Mouse (Mus musculus) kidney, embryonic 16.5 days (tissue): ENCODE data around the gene Sf3b3. TPM values are rescaled to one million over a fixed set of nuclear protein-coding genes. Genes with fewer than 3 reads are reported as not detected.
A peak's percentile ranks its signal among the peaks of the same experiment; 100 is the strongest.
"Not testable (repeated sequence)": the region's sequence is repeated elsewhere in the genome, so short reads cannot be mapped to it uniquely, and the experiment has no call there.

Source experiments
- ATAC-seq: fragments of 200-750 bp; cut with Nextera tagmentation; 2 replicates; pipeline ENCODE4 v1.8.0; 2017; ENCODE audit warnings: moderate TSS enrichment; ENCODE audit not compliant: low FRiP score, low TSS enrichment
- H3K27ac ChIP-seq: fragments of 300-500 bp; sonication (generic); 2 replicates; pipeline ENCODE4 v1.5.1; 2014; ENCODE audit warnings: low read length
- H3K27me3 ChIP-seq: fragments of 300-500 bp; sonication (generic); 2 replicates; pipeline ENCODE4 v1.6.1; 2014; ENCODE audit warnings: low read length, control low read depth, mixed read lengths; ENCODE audit not compliant: insufficient read depth
- H3K36me3 ChIP-seq: fragments of 300-500 bp; sonication (generic); 2 replicates; pipeline ENCODE4 v1.6.1; 2014; ENCODE audit warnings: low read length, control low read depth, mixed read lengths; ENCODE audit not compliant: insufficient read depth
- H3K4me1 ChIP-seq: fragments of 300-500 bp; sonication (generic); 2 replicates; pipeline ENCODE4 v1.6.1; 2014; ENCODE audit warnings: low read length, control low read depth, mixed read lengths; ENCODE audit not compliant: insufficient read depth
- H3K4me2 ChIP-seq: fragments of 300-500 bp; sonication (generic); replicated peaks from 2 replicates; pipeline ENCODE4 v1.6.1; 2014; ENCODE audit warnings: low read depth, low read length
- H3K4me3 ChIP-seq: fragments of 300-500 bp; sonication (generic); 2 replicates; pipeline ENCODE4 v1.5.1; 2014; ENCODE audit warnings: mild to moderate bottlenecking, low read length
- H3K9ac ChIP-seq: fragments of 300-500 bp; sonication (generic); replicated peaks from 2 replicates; pipeline ENCODE4 v1.6.1; 2014; ENCODE audit warnings: low read length
- H3K9me3 ChIP-seq: fragments of 300-500 bp; sonication (generic); 2 replicates; pipeline ENCODE4 v1.6.1; 2016; ENCODE audit warnings: low read length, control low read depth
- WGBS: fragments of 180-500 bp; shearing (Covaris S2); extraction: QIAGEN DNeasy Blood & Tissue Kit; methylation state at CpG from one replicate; pipeline ENCODE4 v1.1.7; 2014; 5-methylcytosine and 5-hydroxymethylcytosine counted together
- polyA plus RNA-seq: library from polyadenylated mRNA; unstranded; fragments of >200 nt; fragmentation: Nextera tagmentation; extraction: Ambion mirVana; gene quantifications from 2 replicates; pipeline ENCODE4 v1.2.1, GENCODE M21; 2015

The Sf3b3 gene
- polyA plus RNA-seq, 1 experiment from 2014 or later, result 175 TPM

DNA sequence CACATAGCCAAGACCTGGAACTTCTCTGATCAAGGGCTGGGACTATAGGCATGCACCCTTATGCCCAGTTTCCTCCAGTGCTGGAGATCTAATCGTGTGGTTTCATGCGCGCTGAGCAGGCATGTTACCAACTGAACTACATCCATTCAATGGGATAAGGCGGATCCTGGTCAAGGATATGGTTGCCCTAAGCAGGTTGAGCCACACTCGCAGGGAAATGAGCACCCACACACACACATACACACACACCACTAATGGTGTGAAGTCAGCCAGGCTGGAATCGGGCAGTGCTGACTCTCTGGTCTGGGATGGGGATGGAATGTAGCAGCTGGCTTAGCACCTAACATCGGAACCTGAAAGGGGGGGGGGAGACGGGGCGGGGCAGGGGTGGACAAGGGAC lies 52.7 kb downstream of the Sf3b3 start:
- ATAC-seq, result no peak
- Histone ChIP-seq H3K9ac (no peak overlapping the region), H3K4me1 (peaks cover 15% of the 10 kb centered on the region; the same call in 1 of the 2 replicates), H3K27me3 (no peaks in the 10 kb centered on the region), H3K9me3 (peaks cover 4% of the 10 kb centered on the region), H3K4me3 (no peak overlapping the region), H3K27ac (peak overlapping the region; percentile 83), H3K36me3 (no peaks in the 10 kb centered on the region), H3K4me2 (no peak overlapping the region)
- 84% methylated on average over 9 of the region's 9 CpGs for WGBS

DNA sequence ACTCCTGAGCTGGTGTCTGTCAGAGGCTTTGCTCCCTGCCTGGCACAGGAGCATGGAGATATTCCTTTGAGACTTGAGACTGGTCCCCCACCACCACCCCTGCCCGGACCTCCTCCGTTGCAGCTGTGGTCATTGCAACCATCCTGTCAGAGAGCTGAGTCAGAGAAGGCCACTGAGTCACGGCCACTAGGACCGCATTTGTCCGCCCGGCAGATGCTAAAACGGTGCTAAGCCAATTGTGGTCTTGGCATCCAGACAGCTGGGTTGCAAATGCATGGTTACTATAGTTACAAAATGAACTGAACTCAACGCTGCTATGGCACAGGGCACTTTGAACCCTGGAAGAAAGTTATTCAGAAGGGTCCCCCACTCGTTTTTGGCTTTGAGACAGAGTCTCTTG lies 53.1 kb downstream of the Sf3b3 start:
- 72% methylated on average over 9 of the region's 9 CpGs for whole genome bisulfite sequencing
- peak overlapping the region; percentile 15 for H3K4me2 ChIP-seq
- ATAC-seq, result no peak

DNA sequence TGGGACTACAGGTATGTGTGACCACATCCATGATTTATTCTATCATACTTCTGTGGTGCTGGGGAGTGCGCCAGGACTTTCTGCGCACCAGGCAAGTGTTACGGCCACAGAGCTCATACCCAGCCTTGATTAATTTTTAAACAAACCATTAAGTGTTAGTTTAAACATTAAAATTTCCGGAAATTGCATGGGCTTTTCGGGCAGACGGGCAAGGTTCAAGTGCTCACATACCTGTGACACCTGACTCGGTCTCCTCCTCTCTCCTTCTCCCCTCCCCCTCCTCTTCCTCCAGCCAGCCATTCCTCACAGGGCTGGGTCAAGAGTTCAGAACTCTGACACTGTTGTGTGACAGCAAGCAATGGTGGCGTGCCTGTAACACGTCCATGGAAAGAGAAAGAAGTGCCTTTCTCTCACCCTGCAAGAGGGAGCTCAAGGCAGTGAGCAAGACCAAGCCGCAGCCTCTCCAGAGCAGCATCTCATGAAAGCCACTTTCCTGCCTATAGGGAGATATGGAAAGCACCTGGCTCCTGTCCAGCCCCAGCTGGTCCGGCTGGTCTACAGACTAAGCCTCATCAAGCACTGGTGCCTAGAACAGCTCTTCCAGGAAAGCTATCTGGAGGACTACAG lies 53.9 kb downstream of the Sf3b3 start:
- H3K4me3 ChIP-seq, result no peak overlapping the region
- no peak overlapping the region for H3K9ac ChIP-seq
- H3K27me3 ChIP-seq, result no peaks in the 10 kb centered on the region
- no peaks in the 10 kb centered on the region for H3K36me3 ChIP-seq
- peak overlapping the region; percentile 83 for H3K27ac ChIP-seq
- peak overlapping the region; percentile 15 for H3K4me2 ChIP-seq
- peaks cover 4% of the 10 kb centered on the region for H3K9me3 ChIP-seq
- peak; percentile 83 for ATAC-seq
- WGBS, result 44% methylated on average over 11 of the region's 11 CpGs
- peaks cover 15% of the 10 kb centered on the region; the same call in 1 of the 2 replicates for H3K4me1 ChIP-seq

More for the DNA sequence above, 53.1 kb downstream of the Sf3b3 start:
- Histone ChIP-seq H3K9me3 (peaks cover 4% of the 10 kb centered on the region), H3K27me3 (no peaks in the 10 kb centered on the region), H3K4me1 (peaks cover 15% of the 10 kb centered on the region; the same call in 1 of the 2 replicates), H3K4me3 (no peak overlapping the region), H3K9ac (no peak overlapping the region), H3K36me3 (no peaks in the 10 kb centered on the region), H3K27ac (peak overlapping the region; percentile 83)

DNA sequence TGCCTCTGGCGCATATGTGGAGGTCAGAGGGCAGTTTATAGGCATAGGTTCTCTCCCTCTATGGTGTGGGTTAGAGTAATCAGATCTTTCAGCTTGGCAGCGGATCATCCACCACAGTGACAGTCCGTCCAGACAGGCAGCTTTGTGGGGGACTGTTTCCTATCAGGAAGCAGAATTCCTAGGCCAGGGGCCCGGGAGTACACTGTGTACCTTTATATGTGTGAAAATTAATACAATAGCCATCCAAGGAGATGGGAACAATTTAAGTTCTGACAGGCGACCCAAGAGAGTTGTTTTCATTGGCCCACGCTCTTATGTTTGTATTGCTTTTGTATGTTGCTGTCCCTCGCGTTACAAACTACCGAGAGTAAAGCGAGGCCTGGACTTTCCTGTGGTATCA lies 55.4 kb downstream of the Sf3b3 start:
- no peaks in the 10 kb centered on the region for H3K36me3 ChIP-seq
- ATAC-seq, result no peak
- no peak overlapping the region for H3K4me3 ChIP-seq
- no peak overlapping the region for H3K4me2 ChIP-seq
- H3K9me3 ChIP-seq, result peaks cover 4% of the 10 kb centered on the region
- no peak overlapping the region for H3K27ac ChIP-seq
- H3K4me1 ChIP-seq, result peaks cover 15% of the 10 kb centered on the region; the same call in 1 of the 2 replicates
- H3K9ac ChIP-seq, result no peak overlapping the region
- 65% methylated on average over 10 of the region's 10 CpGs for WGBS
- no peaks in the 10 kb centered on the region for H3K27me3 ChIP-seq

DNA sequence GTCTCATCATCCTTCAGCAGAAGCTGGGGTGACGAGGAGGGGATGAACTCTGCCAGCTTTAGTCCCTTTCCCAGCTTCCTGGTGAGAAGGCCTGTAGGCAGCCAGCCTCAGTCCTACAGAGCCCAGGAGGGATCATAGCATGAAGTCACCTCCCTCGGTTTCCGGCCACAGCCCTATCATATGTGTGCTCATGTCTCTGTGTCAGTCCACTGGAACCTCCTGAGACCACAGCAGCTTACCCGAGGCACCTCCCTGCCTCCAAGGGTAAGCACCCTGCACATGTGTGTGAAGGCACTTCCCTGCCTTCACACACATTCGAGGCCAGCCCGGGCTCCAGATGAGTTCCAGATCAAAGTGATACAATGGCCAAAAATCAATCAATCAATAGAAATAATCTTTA lies 56.3 kb downstream of the Sf3b3 start:
- no peak for ATAC-seq
- Histone ChIP-seq H3K9ac (no peak overlapping the region), H3K36me3 (no peaks in the 10 kb centered on the region), H3K27me3 (no peaks in the 10 kb centered on the region), H3K4me1 (peaks cover 15% of the 10 kb centered on the region; the same call in 1 of the 2 replicates), H3K9me3 (no peaks in the 10 kb centered on the region), H3K4me2 (no peak overlapping the region), H3K4me3 (no peak overlapping the region), H3K27ac (no peak overlapping the region)
- 61% methylated on average over 6 of the region's 6 CpGs for WGBS

DNA sequence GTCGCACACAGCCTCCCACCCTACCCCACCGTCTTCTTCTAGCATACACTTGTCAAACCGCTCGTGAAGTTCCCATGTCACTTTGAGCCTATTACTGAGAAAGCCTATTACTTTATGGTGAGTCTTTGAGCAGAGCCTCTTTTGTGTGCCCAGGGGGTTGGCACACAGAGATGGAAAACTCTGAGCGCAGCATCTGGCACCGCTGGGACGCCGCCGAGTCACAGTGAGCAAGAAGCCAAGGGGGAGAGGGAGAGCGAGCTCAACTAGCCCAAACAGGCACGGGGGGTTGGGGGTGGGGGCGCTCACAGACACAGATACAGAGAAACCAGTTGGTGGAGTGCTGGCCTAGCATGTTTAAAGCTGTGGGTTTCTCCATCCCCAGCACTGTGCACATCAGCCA lies 57.0 kb downstream of the Sf3b3 start:
- no peak overlapping the region for H3K4me3 ChIP-seq
- no peak overlapping the region for H3K4me2 ChIP-seq
- no peak overlapping the region for H3K9ac ChIP-seq
- WGBS, result 50% methylated on average over 12 of the region's 12 CpGs
- no peak for ATAC-seq
- no peaks in the 10 kb centered on the region for H3K9me3 ChIP-seq
- H3K4me1 ChIP-seq, result peaks cover 15% of the 10 kb centered on the region; the same call in 1 of the 2 replicates
- H3K27ac ChIP-seq, result no peak overlapping the region
- H3K27me3 ChIP-seq, result no peaks in the 10 kb centered on the region
- H3K36me3 ChIP-seq, result no peaks in the 10 kb centered on the region

DNA sequence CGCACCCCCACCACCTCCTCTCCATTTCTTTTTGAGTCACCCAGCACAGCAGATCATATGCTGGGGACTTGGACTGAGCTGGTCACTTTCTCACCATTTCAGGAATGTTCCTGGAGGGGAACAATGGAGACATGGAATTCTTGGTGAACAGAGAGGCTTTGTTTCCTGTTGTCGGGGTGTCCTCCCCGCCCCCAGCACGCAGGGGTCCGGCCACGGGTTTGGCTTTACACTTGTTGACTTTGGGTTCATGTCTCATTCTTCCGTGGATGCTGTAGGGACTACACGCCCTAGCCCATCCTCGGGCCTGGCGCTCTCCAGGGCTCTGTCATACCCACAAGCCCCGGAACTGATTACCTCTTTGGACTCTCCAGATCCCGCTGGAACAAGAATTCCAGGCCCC lies 57.6 kb downstream of the Sf3b3 start:
- H3K4me2 ChIP-seq, result no peak overlapping the region
- ATAC-seq, result no peak
- WGBS, result 66% methylated on average over 12 of the region's 12 CpGs
- H3K27ac ChIP-seq, result no peak overlapping the region
- no peaks in the 10 kb centered on the region for H3K27me3 ChIP-seq
- no peak overlapping the region for H3K9ac ChIP-seq
- H3K36me3 ChIP-seq, result no peaks in the 10 kb centered on the region
- peaks cover 10% of the 10 kb centered on the region; the same call in 1 of the 2 replicates for H3K4me1 ChIP-seq
- no peaks in the 10 kb centered on the region for H3K9me3 ChIP-seq
- no peak overlapping the region for H3K4me3 ChIP-seq

DNA sequence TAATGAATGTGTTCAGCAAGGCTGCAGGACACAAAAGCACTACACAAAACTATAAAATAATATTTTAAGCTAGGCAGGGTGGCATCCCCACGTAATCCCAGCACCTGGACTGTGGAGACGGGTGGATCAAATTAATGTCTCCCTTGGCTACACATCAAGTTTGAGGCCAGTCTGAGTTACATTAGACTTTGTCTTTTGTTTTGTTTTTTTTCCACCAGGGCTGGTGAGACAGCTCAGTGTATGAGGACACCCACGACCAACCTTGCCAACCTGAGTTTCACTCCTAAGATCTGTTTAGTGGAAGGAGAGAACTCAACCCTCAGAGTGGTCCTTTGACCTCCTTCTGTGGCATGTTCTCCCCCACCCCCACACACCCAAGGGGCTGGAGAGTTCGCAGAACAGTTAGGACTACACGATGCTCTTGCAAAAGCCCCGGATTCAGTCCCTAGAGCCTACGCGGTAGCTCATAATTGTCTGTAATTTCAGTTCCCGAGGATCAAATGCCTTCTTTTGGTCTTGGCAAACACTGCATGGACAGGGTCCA lies 59.1 kb downstream of the Sf3b3 start:
- ATAC-seq, result no peak
- 70% methylated on average over 9 of the region's 9 CpGs for WGBS
- Histone ChIP-seq H3K4me1 (no peaks in the 10 kb centered on the region; the same call in 1 of the 2 replicates), H3K9me3 (no peaks in the 10 kb centered on the region), H3K4me3 (no peak overlapping the region), H3K27ac (no peak overlapping the region), H3K9ac (no peak overlapping the region), H3K4me2 (no peak overlapping the region), H3K36me3 (no peaks in the 10 kb centered on the region), H3K27me3 (no peaks in the 10 kb centered on the region)

DNA sequence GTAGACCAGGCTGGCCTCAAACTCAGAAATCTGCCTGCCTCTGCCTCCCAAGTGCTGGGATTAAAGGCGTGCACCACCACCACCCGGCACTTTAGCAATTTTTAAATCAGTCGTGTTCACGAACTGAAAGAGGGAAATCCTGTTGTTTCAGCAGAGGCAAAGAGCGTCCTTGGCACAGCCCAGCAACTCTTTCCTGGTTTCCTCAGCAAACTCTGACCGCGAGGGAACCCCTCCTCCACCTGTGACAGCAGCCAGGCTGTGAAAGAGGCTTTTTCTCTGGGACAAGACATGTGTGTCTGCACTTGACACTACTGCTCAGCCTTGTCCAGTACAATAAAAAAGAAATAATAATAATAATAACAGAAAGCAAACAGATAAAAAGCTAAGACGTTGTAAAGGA lies 59.7 kb downstream of the Sf3b3 start:
- H3K36me3 ChIP-seq, result no peaks in the 10 kb centered on the region
- H3K4me2 ChIP-seq, result no peak overlapping the region
- no peak for ATAC-seq
- H3K4me3 ChIP-seq, result no peak overlapping the region
- 81% methylated on average over 8 of the region's 8 CpGs for WGBS
- no peak overlapping the region for H3K9ac ChIP-seq
- H3K9me3 ChIP-seq, result no peaks in the 10 kb centered on the region
- no peaks in the 10 kb centered on the region; the same call in 1 of the 2 replicates for H3K4me1 ChIP-seq
- no peaks in the 10 kb centered on the region for H3K27me3 ChIP-seq
- no peak overlapping the region for H3K27ac ChIP-seq

DNA sequence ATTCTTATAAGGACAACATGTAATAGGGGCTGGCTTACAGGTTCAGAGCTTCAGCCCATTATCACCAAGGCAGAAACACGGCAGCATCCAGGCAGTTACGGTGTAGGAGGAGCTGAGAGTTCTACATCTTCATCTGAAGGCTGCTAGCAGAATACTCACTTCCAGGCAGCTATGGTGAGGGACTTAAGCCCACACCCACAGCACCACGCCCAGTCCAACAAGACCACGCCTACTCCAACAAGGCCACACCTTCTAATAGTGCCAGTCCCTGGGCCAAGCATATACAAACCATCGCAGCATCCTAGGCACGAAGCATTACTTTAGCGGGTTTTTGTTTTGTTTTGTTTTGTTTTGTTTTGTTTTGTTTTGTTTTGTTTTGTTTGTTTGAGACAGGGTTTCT lies 60.1 kb downstream of the Sf3b3 start:
- H3K4me3 ChIP-seq, H3K9me3 ChIP-seq, H3K9ac ChIP-seq, H3K4me1 ChIP-seq, H3K27ac ChIP-seq, H3K4me2 ChIP-seq, H3K27me3 ChIP-seq, ATAC-seq, H3K36me3 ChIP-seq: not testable (repeated sequence)
- WGBS, result 79% methylated on average over 7 of the region's 7 CpGs
